14 mouse cellular contexts compared by ENCODE assay signal in genomic region chr1:174317308-174317707, GRCm38 (mm10). TPM values are rescaled to one million over a fixed set of nuclear protein-coding genes. Genes with fewer than 3 reads are reported as not detected.
"Had no signal": no experiment of that assay in that cellular context is flagged by ENCODE, and none has a peak within 500 bp of the region (broad histone marks: within the 10 kb centered on the region; RNA-seq: fewer than 3 reads in every experiment).

No protein-coding gene starts in this region.

- DNase-seq: lung, adult 18-20 months; lung, embryonic 14.5 days; lung, postnatal 10 days; lung, postnatal 4 days; midbrain, embryonic 14.5 days; retina, postnatal 1 day; right cerebral cortex, adult 18-20 months; right cerebral cortex, postnatal 25 days; right cerebral cortex, postnatal 4 days; spleen, adult 18-20 months; thymus, adult 2 months; thymus, postnatal 25 days had no signal

- ATAC-seq: midbrain, embryonic 16.5 days had no signal

RNA-seq across cellular contexts. Expression of gene Mptx1, which starts 13.0 kb away (rescaled TPM):
- total RNA-seq: megakaryocyte-erythroid progenitor cell, adult 5-6 weeks had no signal
